Mouse (Mus musculus) neural tube, embryonic 12.5 days (tissue): ENCODE results near the gene Vbp1. TPM values are rescaled to one million over a fixed set of nuclear protein-coding genes. Genes with fewer than 3 reads are reported as not detected.
"Not testable (repeated sequence)": the region's sequence is repeated elsewhere in the genome, so short reads cannot be mapped to it uniquely, and the experiment has no call there.

Experiments
- ATAC-seq: fragments of 200-750 bp; cut with Nextera tagmentation; 2 replicates; pipeline ENCODE4 v1.8.0; 2017; ENCODE audit warnings: low read depth, mild to moderate bottlenecking, moderate TSS enrichment, moderate library complexity; ENCODE audit not compliant: low FRiP score
- H3K27ac ChIP-seq: fragments of 300-500 bp; sonication (generic); 2 replicates; pipeline ENCODE4 v1.5.1; 2016
- H3K27me3 ChIP-seq: fragments of 300-500 bp; sonication (generic); replicated peaks from 2 replicates; pipeline ENCODE4 v1.6.1; 2016; ENCODE audit warnings: mild to moderate bottlenecking
- H3K36me3 ChIP-seq: fragments of 300-500 bp; sonication (generic); 2 replicates; pipeline ENCODE4 v1.6.1; 2016; ENCODE audit warnings: mild to moderate bottlenecking
- H3K4me1 ChIP-seq: fragments of 300-500 bp; sonication (generic); 2 replicates; pipeline ENCODE4 v1.6.1; 2016
- H3K4me2 ChIP-seq: fragments of 300-500 bp; sonication (generic); replicated peaks from 2 replicates; pipeline ENCODE4 v1.6.1; 2016; ENCODE audit warnings: mild to moderate bottlenecking
- H3K4me3 ChIP-seq: fragments of 300-500 bp; sonication (generic); 2 replicates; pipeline ENCODE4 v1.5.1; 2016
- H3K9ac ChIP-seq: fragments of 300-500 bp; sonication (generic); 2 replicates; pipeline ENCODE4 v1.6.1; 2016; ENCODE audit warnings: mild to moderate bottlenecking
- H3K9me3 ChIP-seq: fragments of 300-500 bp; sonication (generic); 2 replicates; pipeline ENCODE4 v1.6.1; 2016; ENCODE audit warnings: mild to moderate bottlenecking
- WGBS: fragments of 180-500 bp; shearing (Covaris S2); methylation state at CpG from one replicate; pipeline ENCODE4 v1.1.7; 2016; 5-methylcytosine and 5-hydroxymethylcytosine counted together
- polyA plus RNA-seq: library from polyadenylated mRNA; unstranded; fragments of >200 nt; fragmentation: Nextera tagmentation; extraction: Ambion mirVana; gene quantifications from 2 replicates; pipeline ENCODE4 v1.2.1, GENCODE M21; 2016

Gene Vbp1
- polyA plus RNA-seq = 286 and 296 TPM in 2 replicates

GRCm38 (mm10) chrX:75514179-75514972 lies at the start of gene Vbp1:
TSS of gene Vbp1 (plus strand) at chrX:75514299.
- peak within 1 kb of the TSS; percentile 59; the same call in 1 of the 2 replicates for H3K27ac ChIP-seq
- peak within 1 kb of the TSS; percentile 53 for H3K9ac ChIP-seq
- H3K36me3 ChIP-seq = no peaks in the 10 kb centered on the region
- peak within 1 kb of the TSS; percentile 46 for H3K4me2 ChIP-seq
- ATAC-seq = peak; percentile 99
- H3K4me1 ChIP-seq = no peaks in the 10 kb centered on the region; the same call in 1 of the 2 replicates
- WGBS = 15% methylated on average over 37 of the region's 37 CpGs
- no peaks in the 10 kb centered on the region for H3K9me3 ChIP-seq
- H3K27me3 ChIP-seq = no peaks in the 10 kb centered on the region
- H3K4me3 ChIP-seq = peak within 1 kb of the TSS; percentile 54

- not testable (repeated sequence) for H3K9ac ChIP-seq, H3K4me1 ChIP-seq, H3K27me3 ChIP-seq, H3K36me3 ChIP-seq, H3K27ac ChIP-seq, H3K9me3 ChIP-seq
- Histone ChIP-seq H3K4me3 (peak overlapping the region; percentile 28), H3K4me2 (peak overlapping the region; percentile 51)
- WGBS = 22% methylated on average over 37 of the region's 37 CpGs
- ATAC-seq = peak; percentile 98
Observed at GRCm38 (mm10) chrX:75475182-75475644, 38.9 kb upstream of the Vbp1 start.

GRCm38 (mm10) chrX:75489886-75490285 lies 24.2 kb upstream of the Vbp1 start:
- Histone ChIP-seq H3K4me1 (no peaks in the 10 kb centered on the region), H3K9me3 (no peaks in the 10 kb centered on the region), H3K27me3 (no peaks in the 10 kb centered on the region), H3K4me2 (no peak overlapping the region), H3K9ac (no peak overlapping the region), H3K36me3 (no peaks in the 10 kb centered on the region), H3K27ac (no peak overlapping the region), H3K4me3 (no peak overlapping the region)
- WGBS = 67% methylated on average over 1 of the region's 1 CpGs
- ATAC-seq = no peak

- peak overlapping the region; percentile 46 for H3K4me2 ChIP-seq
- H3K27me3 ChIP-seq = no peaks in the 10 kb centered on the region
- no peak overlapping the region for H3K9ac ChIP-seq
- no peak overlapping the region for H3K4me3 ChIP-seq
- no peak; the same call in 1 of the 2 replicates for ATAC-seq
- H3K4me1 ChIP-seq = no peaks in the 10 kb centered on the region; the same call in 1 of the 2 replicates
- no peak overlapping the region for H3K27ac ChIP-seq
- H3K9me3 ChIP-seq = no peaks in the 10 kb centered on the region
- WGBS = 39% methylated on average over 3 of the region's 3 CpGs
- H3K36me3 ChIP-seq = no peaks in the 10 kb centered on the region
Observed at GRCm38 (mm10) chrX:75513787-75514178, 316 bp upstream of the Vbp1 start.

GRCm38 (mm10) chrX:75577582-75578324 lies 63.7 kb downstream of the Vbp1 start, which contains the start of gene Rab39b:
TSS of gene Rab39b (minus strand) at chrX:75578231.
- no peaks in the 10 kb centered on the region for H3K27me3 ChIP-seq
- 17% methylated on average over 41 of the region's 41 CpGs for WGBS
- ATAC-seq = peak; percentile 96
- peak within 1 kb of the TSS; percentile 37; the same call in 1 of the 2 replicates for H3K27ac ChIP-seq
- peak within 1 kb of the TSS; percentile 66 for H3K9ac ChIP-seq
- no peaks in the 10 kb centered on the region for H3K36me3 ChIP-seq
- H3K4me1 ChIP-seq = no peaks in the 10 kb centered on the region
- H3K4me2 ChIP-seq = peak within 1 kb of the TSS; percentile 48
- peak within 1 kb of the TSS; percentile 50 for H3K4me3 ChIP-seq
- no peaks in the 10 kb centered on the region for H3K9me3 ChIP-seq

GRCm38 (mm10) chrX:75578539-75578938 lies 64.4 kb downstream of the Vbp1 start:
- Histone ChIP-seq H3K4me3 (no peak overlapping the region), H3K27ac (no peak overlapping the region), H3K4me2 (no peak overlapping the region), H3K9me3 (no peaks in the 10 kb centered on the region), H3K27me3 (no peaks in the 10 kb centered on the region), H3K4me1 (no peaks in the 10 kb centered on the region), H3K9ac (no peak overlapping the region), H3K36me3 (no peaks in the 10 kb centered on the region)
- 79% methylated on average over 2 of the region's 2 CpGs for WGBS
- ATAC-seq = 0 out of 2 replicates have a peak, but pooled peaks have one; percentile 23

Other genes starting within 250 kb of the Vbp1 start
- gene Fundc2, start 131.9 kb upstream of the Vbp1 start, polyA plus RNA-seq = 30.0 and 36.2 TPM in 2 replicates
- 0.89 and 1.6 TPM in 2 replicates for gene F8, start 131.7 kb upstream of the Vbp1 start, polyA plus RNA-seq
- 18.2 and 21.5 TPM in 2 replicates for gene Cmc4, start 97.7 kb upstream of the Vbp1 start, polyA plus RNA-seq
- 8.6 and 9.6 TPM in 2 replicates for gene Mtcp1, start 97.7 kb upstream of the Vbp1 start, polyA plus RNA-seq
- 52.8 and 52.9 TPM in 2 replicates for gene Brcc3, start 97.7 kb upstream of the Vbp1 start, polyA plus RNA-seq
- 20.2 and 22.6 TPM in 2 replicates for gene Rab39b, start 63.9 kb downstream of the Vbp1 start, polyA plus RNA-seq